Mouse (Mus musculus) bone marrow macrophage, adult 2 months (primary cell): ENCODE results near the gene Dcun1d5.

Source experiments
- CTCF ChIP-seq: IDR thresholded peaks from 2 replicates; pipeline ENCODE4 v1.5.1; 2012; ENCODE audit warnings: low read depth, mild to moderate bottlenecking, low read length, moderate library complexity
- POLR2A ChIP-seq: IDR thresholded peaks from 2 replicates; pipeline ENCODE4 v1.6.1; 2012; ENCODE audit warnings: mild to moderate bottlenecking, low read depth, low read length, borderline replicate concordance

DNA sequence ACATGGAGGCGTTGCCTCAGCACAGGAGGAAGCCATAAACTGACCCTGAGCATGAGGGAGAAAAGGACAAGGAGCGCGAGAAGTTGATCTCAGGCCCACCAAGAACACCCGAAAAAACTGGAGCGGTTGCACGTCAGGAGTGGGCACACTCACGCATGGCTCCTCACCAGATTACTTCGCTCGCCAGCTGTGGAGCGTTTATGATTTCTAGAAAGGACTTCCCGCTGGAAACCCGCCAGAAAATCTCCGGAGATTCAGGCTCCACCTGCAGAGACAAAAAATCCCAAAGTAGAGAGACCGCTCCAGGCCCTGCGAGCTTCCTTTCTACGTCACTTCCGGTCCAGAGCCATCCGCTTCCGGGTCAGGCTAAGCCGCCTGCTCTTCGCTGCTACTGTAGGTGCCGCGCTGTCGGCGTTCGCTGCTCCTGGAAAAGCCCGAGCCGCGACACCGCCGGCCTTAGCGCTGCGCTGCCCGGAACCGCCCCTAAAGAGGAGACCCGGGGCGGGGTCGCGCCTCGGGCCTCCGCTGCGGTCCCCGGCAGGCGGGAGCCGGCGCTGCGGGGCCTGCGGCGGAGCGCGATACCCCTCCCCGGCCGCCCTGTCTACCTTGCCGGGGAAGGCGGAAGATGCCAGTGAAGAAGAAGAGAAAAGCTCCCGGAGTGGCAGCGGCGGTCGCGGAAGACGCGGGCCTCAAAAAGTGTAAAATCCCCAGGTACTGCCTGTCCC, at the start of gene Dcun1d5, which contains the start of gene Dync2h1:
- no peak for TF ChIP-seq CTCF
- TF ChIP-seq POLR2A: no peak
